Mouse (Mus musculus) brain, embryonic 14.5 days (tissue): ENCODE results near the gene Fam71e2.

Experiments
- CTCF ChIP-seq: fragments of 200-500 bp; IDR thresholded peaks from 2 replicates; pipeline ENCODE4 v1.5.1; 2012; ENCODE audit warnings: inconsistent platforms, mild to moderate bottlenecking, moderate library complexity, borderline replicate concordance; ENCODE audit not compliant: insufficient read depth, insufficient read length; ENCODE audit errors: extremely low read depth
- POLR2A ChIP-seq: fragments of 200-500 bp; IDR thresholded peaks from 2 replicates; pipeline ENCODE4 v1.6.1; 2012; ENCODE audit warnings: mild to moderate bottlenecking, inconsistent platforms, borderline replicate concordance; ENCODE audit not compliant: poor library complexity, insufficient read depth, insufficient read length, severe bottlenecking; ENCODE audit errors: extremely low read depth

- 0 out of 2 replicates have a peak, but pooled peaks have one; percentile 25 for TF ChIP-seq POLR2A
- TF ChIP-seq CTCF, result peak; percentile 11; the same call in 1 of the 2 replicates
Observed at GRCm38 (mm10) chr7:4788499-4789435, 17.7 kb upstream of the Fam71e2 start.
